Mouse (Mus musculus) heart, adult 2 months (tissue): ENCODE measurements at regions not wholly inside any gene's neighbourhood (a gene's known extent, or its start where the extent isn't known, plus 50 kb on each side); places are given as distances from the start of the nearest gene placed in this dataset.

Experiments
- DNase-seq, 2 experiments: peaks; one replicate each; pipeline ENCODE4 v3.0.0; 2021
- H3K27ac ChIP-seq: fragments of 200-600 bp; 2 replicates; pipeline ENCODE4 v1.8.1; 2022
- H3K27me3 ChIP-seq: fragments of 200-500 bp; 2 replicates; pipeline ENCODE4 v1.6.1; 2012; ENCODE audit warnings: mild to moderate bottlenecking, low read length, inconsistent platforms, mixed read lengths; ENCODE audit not compliant: control insufficient read depth, insufficient read depth
- H3K36me3 ChIP-seq: fragments of 200-500 bp; 2 replicates; pipeline ENCODE4 v1.6.1; 2012; ENCODE audit warnings: low read length, inconsistent platforms; ENCODE audit not compliant: control insufficient read depth, insufficient read depth
- H3K4me1 ChIP-seq: fragments of 200-500 bp; 2 replicates; pipeline ENCODE4 v1.6.1; 2011; ENCODE audit warnings: low read length; ENCODE audit not compliant: control insufficient read depth, insufficient read depth
- H3K4me3 ChIP-seq: fragments of 200-600 bp; 2 replicates; pipeline ENCODE4 v1.8.1; 2022
- H3K79me2 ChIP-seq: fragments of 200-500 bp; replicated peaks from 2 replicates; pipeline ENCODE4 v1.6.1; 2012; ENCODE audit warnings: mild to moderate bottlenecking, inconsistent platforms, low read length, moderate library complexity, mixed read lengths; ENCODE audit not compliant: control insufficient read depth, insufficient read depth
- H3K9ac ChIP-seq: fragments of 200-500 bp; 2 replicates; pipeline ENCODE4 v1.6.1; 2012; ENCODE audit warnings: low read depth, mild to moderate bottlenecking, control low read depth, inconsistent platforms, low read length, mixed read lengths
- CTCF ChIP-seq: fragments of 200-600 bp; IDR thresholded peaks from 2 replicates; pipeline ENCODE4 v1.8.1; 2022; ENCODE audit warnings: antibody characterized with exemption, mild to moderate bottlenecking, moderate library complexity
- EP300 ChIP-seq: fragments of 200-500 bp; IDR thresholded peaks from 2 replicates; pipeline ENCODE4 v1.6.1; 2011; ENCODE audit warnings: low read depth, low read length, control low read depth; ENCODE audit not compliant: insufficient read depth
- POLR2A ChIP-seq: fragments of 200-500 bp; IDR thresholded peaks from 2 replicates; pipeline ENCODE4 v1.6.1; 2011; ENCODE audit warnings: mild to moderate bottlenecking, low read depth, low read length, control low read depth; ENCODE audit not compliant: insufficient read depth
- WGBS: fragments of 180-500 bp; shearing (Covaris S2); methylation state at CpG from one replicate; pipeline ENCODE4 v1.1.7; 2018; 5-methylcytosine and 5-hydroxymethylcytosine counted together
- intact Hi-C: fragments of 180-260 bp; cut with DNase I; formaldehyde crosslinking; loops from one replicate; pipeline ENCODE4 v1.15.1; 2025

DNA sequence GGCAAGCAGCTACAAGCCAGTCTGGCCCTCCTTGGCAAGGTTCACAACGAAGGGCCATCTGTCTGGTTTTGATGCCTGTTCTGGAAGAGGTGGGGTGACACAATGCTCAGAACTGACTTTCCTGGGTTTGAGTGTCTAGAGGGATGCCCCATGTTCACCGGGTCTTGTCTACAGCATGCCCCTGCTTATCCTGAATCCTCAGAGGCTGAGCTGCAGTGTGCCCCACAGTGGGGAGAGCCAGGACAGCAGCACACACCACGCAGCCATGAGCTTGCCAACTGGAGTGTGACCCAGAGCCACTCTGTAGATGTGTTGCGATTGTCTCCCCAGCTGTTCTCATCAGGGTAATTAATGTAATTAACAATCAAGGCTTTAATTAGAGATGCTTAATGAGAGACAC lies 66.1 kb upstream of the Sox11 start:
- 69% methylated on average over 4 of the region's 4 CpGs for WGBS
- no peaks in the 10 kb centered on the region for H3K36me3 ChIP-seq
- no peak overlapping the region for H3K9ac ChIP-seq
- H3K79me2 ChIP-seq: no peaks in the 10 kb centered on the region
- DNase-seq: no peak
- intact Hi-C loops: no loop called here
- H3K27ac ChIP-seq: no peak overlapping the region
- TF ChIP-seq CTCF: no peak
- no peak for TF ChIP-seq POLR2A
- no peak for TF ChIP-seq EP300
- no peak overlapping the region for H3K4me3 ChIP-seq
- no peaks in the 10 kb centered on the region for H3K4me1 ChIP-seq
- H3K27me3 ChIP-seq: no peaks in the 10 kb centered on the region

GRCm38 (mm10) chr12:27399392-27399791 lies 57.0 kb upstream of the Sox11 start:
- intact Hi-C loops: no loop called here
- Histone ChIP-seq H3K27me3 (no peaks in the 10 kb centered on the region), H3K36me3 (no peaks in the 10 kb centered on the region), H3K79me2 (no peaks in the 10 kb centered on the region), H3K27ac (no peak overlapping the region), H3K9ac (no peak overlapping the region), H3K4me3 (no peak overlapping the region), H3K4me1 (no peaks in the 10 kb centered on the region)
- WGBS: 74% methylated on average over 5 of the region's 5 CpGs
- no peak for DNase-seq
- TF ChIP-seq EP300 (no peak), POLR2A (no peak), CTCF (no peak)
